Mouse (Mus musculus): Measurements from ENCODE around the gene Ptprh.

GRCm38 (mm10) chr7:4502421-4503090, 101.3 kb downstream of the Ptprh start:
- TF ChIP-seq CTCF (IDR thresholded peaks at IDR 0.05; ENCODE audit: borderline replicate concordance, insufficient read depth, low read depth, low read length) (no peak), POLR2A (IDR thresholded peaks at IDR 0.05; ENCODE audit: borderline replicate concordance, insufficient read depth, low read length) (no peak)

Measured in cerebellum, adult 2 months (tissue).